Mouse (Mus musculus): ENCODE measurements at regions not wholly inside any gene's neighbourhood (a gene's known extent, or its start where the extent isn't known, plus 50 kb on each side); places are given as distances from the start of the nearest gene placed in this dataset.

GRCm38 (mm10) chr5:74877595-74877994 lies 167.0 kb downstream of the Chic2 start:
- TF ChIP-seq CTCF (IDR thresholded peaks at IDR 0.05; ENCODE audit: low read depth) (no peak), EP300 (IDR thresholded peaks at IDR 0.05; ENCODE audit: low read depth) (no peak)

Measured in liver, embryonic 14.5 days (tissue).